Mouse (Mus musculus) cerebellum, postnatal 10 days (tissue): Measurements from ENCODE around the gene Rab3c.

Source experiments
- DNase-seq, 2 experiments: peaks; one replicate each; pipeline ENCODE4 v3.0.0; 2021; ENCODE audit warnings: mixed read lengths in 2 of 2

Gene Rab3c

DNA sequence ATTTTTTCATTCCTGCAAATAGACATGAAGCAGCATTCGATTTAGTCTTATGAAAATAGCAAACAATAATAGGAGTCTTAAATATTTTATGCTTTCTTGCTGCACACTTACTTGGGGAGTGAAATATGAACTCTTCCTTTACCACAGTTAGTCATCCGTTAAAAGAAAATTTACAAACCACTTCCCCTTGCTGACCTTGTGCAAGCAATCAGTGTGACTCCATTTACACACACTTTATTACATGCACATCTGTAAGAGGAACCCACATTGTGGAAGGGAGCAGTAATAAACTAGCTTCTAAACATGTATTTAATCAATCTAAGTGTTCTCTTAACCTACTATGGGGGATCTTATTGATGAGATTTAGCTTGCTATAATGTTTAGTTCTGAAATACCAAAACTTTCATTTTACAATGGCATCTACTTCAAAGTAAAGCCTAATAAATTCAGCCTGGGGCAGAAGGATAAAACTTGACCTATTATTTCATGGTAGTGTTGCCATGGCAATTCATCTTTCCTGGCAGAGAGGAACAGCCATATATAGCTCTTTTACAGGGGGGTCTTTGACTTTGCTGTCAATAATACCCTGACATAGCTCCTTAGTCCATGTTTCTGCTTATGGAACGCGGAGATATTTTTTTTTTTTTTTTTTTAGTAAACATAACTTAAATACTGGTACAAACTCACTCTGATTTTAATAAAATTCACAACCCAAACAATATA lies 95.7 kb downstream of the Rab3c start:
- DNase-seq = no peak

DNA sequence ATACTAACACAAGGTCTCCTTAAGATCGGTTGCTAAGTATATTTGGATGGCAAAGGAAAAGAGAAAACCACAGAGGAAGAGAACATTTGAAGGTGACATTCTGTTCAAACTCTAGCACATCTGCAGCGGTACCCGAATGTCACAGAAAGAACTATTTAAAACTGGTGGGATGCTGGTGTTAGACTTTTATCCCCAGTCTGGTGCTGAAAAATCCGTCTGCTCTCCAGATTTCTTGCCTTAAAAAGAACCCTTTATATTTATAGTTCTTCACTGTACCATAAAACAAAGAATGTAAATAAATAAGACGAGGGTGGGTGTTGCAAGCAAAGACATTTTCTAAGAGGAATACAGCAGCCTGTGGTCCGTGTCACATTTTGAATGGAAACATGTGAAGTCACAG lies 105.1 kb downstream of the Rab3c start:
- DNase-seq = no peak

DNA sequence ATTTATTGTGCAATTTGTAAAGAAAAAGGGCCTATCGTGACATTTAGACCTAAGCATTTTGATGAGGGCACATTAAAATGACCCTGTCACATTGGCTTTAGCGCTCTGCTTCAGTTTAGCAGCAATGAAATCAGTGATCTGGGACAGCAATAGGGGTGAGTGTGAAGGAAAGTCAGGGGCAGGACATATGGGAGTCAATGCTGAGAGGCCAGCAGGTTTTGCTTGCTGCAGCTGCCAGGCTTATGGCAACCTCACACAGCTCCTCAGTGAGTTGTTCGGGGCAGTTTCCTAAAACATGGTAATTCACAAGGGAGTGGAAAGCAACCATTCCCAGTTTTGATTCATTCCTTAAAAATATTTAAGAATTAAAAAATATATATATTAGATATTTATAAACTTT lies 111.1 kb downstream of the Rab3c start:
- peak; percentile 40 to 59 for DNase-seq

DNA sequence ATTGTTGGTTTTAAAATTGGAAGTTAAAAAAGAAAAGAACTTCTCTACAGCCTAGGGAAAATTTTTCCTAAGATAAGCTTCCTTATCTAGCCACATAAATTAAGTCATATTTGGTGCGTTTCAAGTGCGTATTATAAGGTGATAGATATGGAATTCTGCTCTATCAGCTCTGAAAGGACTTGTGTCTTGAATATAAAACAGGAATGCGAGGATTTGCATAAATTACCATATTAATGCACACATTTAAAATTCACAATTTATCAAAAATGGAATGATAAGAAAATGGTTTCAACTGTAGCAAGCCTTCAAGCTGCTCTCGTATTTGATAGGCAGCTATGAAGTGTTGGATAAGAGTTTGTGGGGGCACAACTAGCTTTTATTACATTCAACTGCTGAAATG lies 111.6 kb downstream of the Rab3c start:
- DNase-seq = no peak

DNA sequence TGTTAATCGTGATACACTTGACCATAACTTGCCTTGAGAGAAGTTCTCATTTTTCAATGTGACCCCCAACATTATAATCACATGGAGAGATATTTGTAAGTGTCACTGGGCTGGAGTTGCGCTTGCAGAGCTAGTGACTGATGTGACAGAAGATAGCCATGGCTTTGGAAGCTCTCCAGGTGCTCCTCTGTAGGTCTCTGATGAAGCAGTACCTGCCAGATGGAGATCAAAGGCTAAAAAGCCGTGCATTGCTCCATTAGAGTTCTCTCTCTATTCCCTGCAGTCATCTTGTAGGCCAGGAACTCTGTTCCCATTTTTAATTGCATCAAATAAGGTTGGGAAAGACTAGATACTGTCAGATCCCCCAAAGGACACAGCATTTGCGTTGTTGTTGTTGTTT lies 112.2 kb downstream of the Rab3c start:
- peak; percentile 72 to 76 for DNase-seq

DNA sequence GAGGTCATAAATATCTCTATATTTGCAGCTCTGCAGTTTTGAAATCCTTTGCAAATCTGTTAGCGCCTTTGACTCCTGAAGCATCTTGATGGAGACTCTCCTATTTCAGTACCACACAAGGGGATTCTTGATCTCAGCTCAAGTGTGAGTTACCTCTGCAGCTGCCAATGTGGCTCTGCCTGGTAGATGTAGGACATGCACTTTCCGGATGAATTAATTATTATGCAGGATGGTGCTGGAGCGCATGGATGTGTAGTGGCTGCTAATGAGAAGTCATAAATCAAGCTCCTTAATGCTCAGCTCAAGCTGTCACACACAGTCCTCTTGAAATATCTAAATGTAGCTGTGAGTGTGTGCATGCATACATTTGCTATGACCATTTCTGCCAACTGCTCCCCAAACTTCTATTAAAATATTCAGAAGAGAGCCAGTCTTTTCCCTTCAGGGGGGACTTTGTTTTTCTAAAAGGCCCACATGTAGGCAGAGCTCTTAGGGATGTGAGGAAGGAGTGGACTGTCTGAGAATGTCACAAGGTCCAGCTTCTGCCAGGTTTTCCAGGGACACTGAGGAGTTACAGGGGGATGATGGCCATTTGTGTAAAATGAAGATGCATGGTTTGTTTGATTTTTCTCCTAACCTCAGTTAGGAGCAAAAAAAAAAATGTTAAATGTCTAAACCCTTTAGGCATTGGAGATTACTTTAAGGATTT lies 114.0 kb downstream of the Rab3c start:
- peak in 1 of 2 experiments; percentile 24 for DNase-seq

DNA sequence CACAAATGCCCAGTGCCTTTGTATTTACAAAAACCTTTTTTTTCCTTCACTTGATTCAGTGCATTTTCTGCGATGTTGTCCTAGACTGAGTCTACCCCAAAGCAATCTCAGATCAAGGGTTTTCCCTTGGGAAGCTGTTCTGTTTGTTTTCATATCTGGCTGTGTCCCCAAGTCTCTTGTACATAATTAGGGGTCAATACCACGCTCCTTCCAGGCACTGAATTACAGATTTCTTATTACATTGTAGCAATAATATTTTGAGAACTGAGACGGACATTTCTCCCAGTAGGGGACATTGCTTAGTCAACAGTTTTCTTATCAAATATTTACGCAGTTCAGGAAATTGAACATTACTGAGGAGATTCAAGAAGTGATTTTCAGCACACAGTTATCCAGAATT lies 120.8 kb downstream of the Rab3c start:
- DNase-seq = no peak

DNA sequence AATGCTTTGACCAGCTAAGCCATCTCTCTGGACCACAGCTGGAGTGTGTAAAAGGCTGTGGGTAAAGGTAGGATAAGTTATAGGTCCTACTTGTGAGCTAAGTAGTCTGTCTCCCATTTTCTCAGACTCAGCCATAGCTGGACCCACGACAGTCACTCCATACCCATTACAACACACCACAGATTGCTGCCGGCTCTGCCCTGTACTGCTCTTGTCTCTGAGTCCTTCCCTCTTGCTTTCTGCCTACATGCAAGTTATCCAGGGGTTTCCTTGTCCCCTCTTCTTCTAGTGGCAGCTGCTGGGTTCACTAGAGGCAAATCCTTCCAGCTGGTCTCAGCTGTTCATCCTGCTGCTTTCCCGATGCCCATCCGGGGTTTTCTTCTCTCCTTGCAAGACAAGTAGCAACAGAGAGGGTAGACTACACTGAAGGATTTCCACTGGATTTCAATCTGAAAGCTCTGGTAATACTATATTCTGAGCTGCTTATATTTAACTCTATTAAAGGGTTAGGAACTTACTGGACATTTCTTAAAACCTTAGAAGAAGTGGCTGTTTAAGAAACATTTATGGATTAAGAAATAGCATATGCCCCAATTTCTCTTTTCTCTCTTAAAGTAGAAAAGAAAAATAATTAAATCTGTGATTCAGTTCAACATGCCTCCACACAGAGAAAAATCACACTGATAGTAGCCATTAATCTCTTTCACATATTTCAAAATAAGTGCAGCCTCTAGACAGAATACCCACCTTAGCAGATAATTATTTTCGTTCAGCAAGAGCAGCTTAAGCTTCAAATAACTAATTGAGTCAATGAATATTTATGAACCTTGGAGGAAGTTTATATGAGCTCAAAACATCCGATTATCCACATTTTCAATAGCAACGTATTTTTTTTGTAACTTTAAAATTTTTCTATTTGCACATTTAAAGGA lies 121.9 kb downstream of the Rab3c start:
- DNase-seq = no peak

DNA sequence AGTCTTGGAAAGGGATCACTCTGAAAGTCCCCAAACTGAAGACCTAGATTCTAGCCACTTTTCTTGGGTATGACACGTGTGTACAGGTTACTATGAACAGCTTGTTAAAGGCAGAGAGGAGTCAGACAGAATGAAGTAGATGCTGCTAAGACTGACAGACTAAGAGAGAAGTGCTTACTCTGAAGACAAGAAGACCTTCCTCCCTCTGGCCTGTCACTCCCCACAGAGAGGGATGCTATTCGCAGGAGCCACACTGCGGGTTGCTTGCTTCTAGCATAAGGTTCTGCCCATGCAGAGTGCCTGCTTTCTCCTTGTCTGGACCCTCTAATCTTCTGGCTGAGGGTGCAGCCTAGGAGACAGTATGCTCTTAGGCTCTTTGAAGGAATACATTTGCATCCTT lies 135.3 kb downstream of the Rab3c start:
- peak; percentile 42 for DNase-seq

DNA sequence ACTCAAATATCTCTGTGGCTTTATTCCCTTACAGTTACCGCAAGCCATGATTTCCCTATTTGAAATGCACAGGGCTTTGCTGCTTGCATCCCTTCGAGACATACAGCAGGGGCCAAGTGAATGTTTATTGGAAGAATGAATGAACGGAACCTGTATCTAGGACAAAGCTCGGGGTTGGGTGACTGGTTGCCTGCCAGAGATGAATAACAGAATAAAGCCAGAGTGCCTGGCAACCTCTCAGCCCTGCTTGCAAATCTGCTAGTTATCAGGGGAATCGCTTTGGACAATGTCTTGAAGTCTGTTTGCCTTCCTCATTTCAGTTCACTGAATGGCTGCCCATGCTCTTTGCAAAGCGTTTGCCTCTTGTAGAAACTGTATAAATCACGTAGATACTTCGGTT lies 135.8 kb downstream of the Rab3c start:
- DNase-seq = peak; percentile 89

DNA sequence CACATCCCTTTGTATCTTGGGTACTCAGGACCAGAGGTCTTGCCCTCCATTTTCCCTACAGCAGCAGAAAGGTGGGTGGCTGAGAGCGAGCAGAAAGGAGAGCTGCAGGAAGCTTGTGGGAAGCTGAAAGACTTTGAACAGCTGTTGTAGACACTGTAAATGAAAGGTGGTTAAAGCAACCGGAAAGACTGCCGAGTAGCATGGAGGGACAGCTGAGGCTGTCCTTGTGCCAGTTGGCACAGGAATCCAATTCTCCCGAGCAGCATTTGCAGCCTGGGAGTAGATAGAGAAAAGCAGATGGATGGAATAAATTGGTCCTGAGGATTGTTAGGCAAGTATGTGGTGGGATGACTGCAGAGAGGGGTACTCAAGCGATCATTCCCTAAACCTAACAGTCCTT lies 141.5 kb downstream of the Rab3c start:
- peak; percentile 83 to 87 for DNase-seq

DNA sequence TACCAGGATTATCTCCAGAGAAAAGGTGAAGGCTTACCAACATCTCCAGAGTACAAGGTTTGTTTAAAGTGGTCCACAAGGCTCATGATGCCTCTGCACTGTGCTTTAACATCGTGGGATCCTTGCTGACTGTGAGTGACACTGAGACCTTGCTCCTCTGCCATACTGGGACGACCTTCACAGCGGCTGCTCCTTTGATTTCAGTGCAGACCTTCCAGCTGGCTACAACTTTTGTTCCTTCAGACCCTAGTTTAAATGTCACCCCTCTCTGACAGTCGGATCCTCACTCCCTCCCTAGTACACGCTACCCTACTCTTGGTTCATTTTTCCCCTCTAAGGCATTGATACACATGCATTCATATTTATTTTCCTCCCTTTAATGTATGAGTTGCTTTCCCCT lies 142.2 kb downstream of the Rab3c start:
- DNase-seq = no peak

DNA sequence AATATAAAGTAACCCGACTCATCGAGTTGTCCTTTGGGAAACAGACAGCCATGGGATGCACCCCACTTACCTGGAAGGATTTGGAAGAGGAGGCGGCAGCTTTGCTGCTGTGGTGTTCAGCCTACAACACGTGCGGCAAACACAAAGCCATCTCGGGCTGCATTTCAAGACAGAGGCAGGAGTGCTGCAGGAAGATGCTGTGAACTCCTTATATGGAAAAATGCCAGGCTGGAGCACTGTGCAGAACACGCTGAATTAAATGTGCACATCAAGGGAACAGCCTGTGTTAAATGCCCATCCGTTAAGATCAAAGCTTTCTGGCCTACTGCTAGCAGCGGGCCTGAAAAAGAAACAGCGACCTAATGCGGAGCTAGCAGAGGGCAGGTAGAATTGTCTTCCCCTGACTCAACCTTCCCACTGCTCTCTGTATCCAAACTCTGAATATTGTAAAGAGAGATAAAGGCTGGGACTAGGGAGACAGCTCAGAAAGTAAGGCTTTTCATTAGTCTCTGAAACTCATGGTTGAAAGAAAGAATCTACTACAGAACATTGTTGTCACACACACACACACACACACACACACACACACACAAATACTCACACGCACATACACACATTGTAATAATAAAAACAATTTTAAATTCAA lies 153.1 kb downstream of the Rab3c start:
- peak; percentile 44 to 47 for DNase-seq

DNA sequence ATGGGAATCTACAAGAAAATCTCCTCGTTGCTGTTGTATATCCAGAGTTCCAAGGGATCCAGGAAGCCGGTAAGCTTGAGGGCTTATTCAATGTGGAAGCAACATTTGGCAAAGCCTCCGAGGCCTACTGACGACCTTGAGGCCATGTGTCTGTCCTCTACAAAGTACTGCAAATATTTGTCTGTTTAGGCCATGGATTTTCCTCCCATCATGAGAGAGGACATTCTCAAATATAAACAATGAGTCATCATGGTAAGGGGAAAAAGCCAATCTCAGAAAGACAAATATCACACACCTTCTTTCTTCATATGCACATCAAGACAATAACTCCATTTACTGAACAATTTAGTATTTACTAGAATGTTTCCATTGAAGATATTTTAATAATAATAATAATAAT lies 158.0 kb downstream of the Rab3c start:
- no peak for DNase-seq

DNA sequence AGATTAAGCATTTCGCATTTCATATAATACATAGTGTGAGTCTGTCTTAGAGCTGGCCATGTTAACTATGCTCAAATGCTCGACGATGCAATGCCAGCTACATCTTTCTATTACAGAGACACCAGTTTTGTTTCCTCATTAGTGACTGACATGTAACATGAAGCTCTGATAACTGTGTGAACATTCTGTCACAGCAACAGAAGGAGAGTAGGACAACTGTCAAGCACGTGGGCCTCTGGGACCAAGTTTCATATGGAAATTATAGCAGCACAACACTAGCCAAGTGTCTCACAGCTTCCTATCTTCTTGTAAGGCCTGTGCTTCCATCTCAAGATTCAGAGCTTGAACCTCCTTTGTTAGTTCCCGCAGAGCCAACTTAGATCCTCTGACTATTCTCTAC lies 163.9 kb downstream of the Rab3c start:
- DNase-seq = no peak

DNA sequence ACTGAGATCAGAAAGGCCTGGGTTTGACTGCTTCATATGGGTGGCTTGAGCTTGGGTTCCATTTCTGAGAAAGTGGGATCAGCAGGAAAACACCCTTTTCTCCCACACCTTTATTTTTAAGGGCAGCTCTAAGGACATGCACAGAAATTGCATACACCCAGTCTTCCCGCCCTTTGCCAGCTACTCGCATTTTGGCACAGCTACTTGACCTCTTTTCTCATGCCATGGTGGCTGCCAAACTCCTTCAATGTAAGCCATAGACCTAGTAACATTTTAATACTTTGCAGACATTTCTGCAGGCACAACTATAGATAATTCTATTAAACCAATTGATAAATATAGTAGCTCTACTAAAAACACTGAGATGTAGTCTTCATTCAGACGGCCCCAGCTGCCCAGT lies 164.5 kb downstream of the Rab3c start:
- DNase-seq = peak; percentile 43 to 61

DNA sequence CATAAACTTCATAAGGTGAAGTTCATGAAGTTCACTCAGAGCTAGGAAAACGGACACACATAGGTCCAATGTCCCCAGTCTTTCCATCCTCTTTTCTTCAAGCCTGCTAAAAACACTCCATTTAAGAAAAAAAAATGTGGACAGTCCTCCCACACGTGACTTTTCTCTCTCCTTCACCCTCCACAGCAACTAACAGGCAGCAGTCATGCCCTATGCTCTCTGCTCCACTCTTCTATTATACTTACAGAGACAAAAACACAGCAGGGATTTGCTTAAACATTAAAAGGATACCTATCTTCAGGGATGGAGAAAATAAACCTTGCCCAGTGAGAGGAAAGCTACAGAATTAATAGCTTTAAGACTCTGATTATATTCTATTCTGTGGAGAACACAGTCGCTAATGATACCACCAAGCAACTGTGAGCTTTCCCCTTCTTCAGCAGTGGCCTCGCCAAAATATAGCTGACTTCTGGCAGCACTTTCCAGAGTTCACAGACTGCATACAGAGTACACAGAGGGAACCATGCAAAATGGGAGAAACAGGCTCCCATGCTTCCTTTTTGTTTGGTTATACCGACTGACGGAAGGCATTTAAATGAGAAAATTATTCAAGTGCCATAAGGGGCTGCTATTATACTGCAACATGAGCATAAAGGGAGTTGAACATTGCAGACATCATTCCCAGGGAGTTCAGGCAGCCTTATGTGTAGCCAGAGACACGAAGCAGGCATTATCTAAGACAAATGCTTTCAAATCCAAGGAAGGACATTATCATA lies 165.7 kb downstream of the Rab3c start:
- no peak for DNase-seq

DNA sequence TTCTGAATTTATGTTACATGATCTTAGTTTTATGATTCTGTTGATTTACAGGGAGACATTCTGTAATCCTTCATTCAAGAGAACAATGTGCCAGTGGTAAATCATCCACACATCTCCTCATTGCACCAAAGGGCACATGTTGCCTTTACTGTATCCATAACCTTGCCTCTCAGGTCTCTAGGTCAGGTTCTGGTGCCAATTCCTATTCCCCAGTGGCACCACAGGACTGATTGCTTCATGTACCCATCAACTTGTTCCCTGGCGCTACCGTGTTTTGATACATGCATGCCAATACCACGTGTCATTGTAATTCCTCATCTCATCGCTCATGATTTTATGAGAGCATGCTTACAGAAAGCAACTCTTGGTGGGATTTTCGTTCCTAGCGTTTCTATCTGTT lies 167.1 kb downstream of the Rab3c start:
- DNase-seq = peak in 1 of 2 experiments; percentile 29

DNA sequence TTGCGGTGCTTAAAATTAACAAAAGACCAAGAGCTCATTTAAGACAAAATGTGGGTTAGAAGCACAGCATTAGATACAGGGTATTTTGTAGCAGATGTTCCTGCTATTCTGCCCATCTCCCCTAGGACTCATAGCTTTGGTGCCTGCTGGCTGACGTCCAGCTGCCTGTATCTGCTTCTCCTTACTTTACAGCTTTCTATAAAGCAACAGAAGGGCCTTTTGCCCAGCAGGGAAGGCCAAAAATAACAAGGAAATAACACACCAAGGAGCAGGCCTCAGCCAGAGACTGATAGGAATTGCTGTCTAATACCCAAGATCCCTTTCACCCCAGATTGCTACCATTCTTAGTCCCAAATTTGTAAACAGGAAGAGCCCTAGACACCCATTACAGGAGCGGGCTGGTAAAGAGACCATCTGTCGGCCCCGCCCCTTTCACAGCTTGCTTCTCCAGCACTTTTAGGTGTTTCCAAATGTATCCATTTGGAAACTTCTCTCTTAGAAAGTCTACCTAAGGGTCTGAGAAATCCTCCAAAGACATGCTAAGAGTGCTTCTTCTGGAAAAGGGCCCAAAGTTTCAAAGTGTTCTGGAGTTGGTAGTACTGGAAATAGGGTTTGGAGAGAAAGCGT lies 183.3 kb downstream of the Rab3c start:
- DNase-seq = peak; percentile 69 to 78

DNA sequence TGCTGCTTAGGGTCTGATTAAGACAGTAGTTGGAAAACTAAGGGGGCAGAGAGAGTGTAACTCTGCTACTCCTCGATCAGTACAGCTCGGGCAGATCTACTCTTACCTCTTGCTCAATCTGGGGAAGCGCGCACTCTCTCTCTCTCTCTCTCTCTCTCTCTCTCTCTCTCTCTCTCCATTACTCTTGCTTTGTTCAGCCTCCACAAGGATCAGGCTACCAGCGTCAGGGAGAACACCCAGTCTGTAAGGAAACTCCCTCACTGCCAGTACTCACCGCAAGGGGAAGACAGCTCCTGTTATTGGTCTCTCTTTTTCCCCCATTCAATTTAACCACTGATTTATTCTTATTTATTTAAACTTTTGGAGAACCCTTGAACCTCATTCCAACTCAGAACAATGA lies 185.8 kb downstream of the Rab3c start:
- DNase-seq = no peak
